Mouse (Mus musculus) ovary, postnatal 14 days (tissue): ENCODE measurements around the gene Ppp1r1a.

Experiments
- DNase-seq: peaks from one replicate; pipeline ENCODE4 v3.0.0; 2022; ENCODE audit warnings: low spot score

Gene Ppp1r1a

GRCm38 (mm10) chr15:103514119-103514518, 23.7 kb downstream of the Ppp1r1a start:
- peak; percentile 51 for DNase-seq

GRCm38 (mm10) chr15:103513621-103514031, 24.2 kb downstream of the Ppp1r1a start:
- DNase-seq = no peak

GRCm38 (mm10) chr15:103511652-103512051, 26.2 kb downstream of the Ppp1r1a start:
- DNase-seq = no peak

GRCm38 (mm10) chr15:103509317-103509716, 28.5 kb downstream of the Ppp1r1a start:
- no peak for DNase-seq

- DNase-seq = no peak
Measured at GRCm38 (mm10) chr15:103503660-103504059, 34.1 kb downstream of the Ppp1r1a start.

GRCm38 (mm10) chr15:103503251-103503600, 34.6 kb downstream of the Ppp1r1a start:
- DNase-seq = no peak

GRCm38 (mm10) chr15:103502435-103503250, 35.2 kb downstream of the Ppp1r1a start, which contains the start of gene Pde1b:
Gene Pde1b (plus strand): TSS chr15:103503034.
- DNase-seq = peak; percentile 33

- no peak for DNase-seq
Measured at GRCm38 (mm10) chr15:103501186-103501585, 36.6 kb downstream of the Ppp1r1a start.

GRCm38 (mm10) chr15:103500723-103501122, 37.1 kb downstream of the Ppp1r1a start:
- no peak for DNase-seq

GRCm38 (mm10) chr15:103498157-103498556, 39.6 kb downstream of the Ppp1r1a start:
- no peak for DNase-seq

GRCm38 (mm10) chr15:103496204-103497140, 41.3 kb downstream of the Ppp1r1a start:
- DNase-seq = no peak

GRCm38 (mm10) chr15:103488336-103488735, 49.5 kb downstream of the Ppp1r1a start:
- DNase-seq = no peak

- DNase-seq = no peak
Measured at GRCm38 (mm10) chr15:103486658-103487057, 51.1 kb downstream of the Ppp1r1a start.

- no peak for DNase-seq
Measured at GRCm38 (mm10) chr15:103485106-103485505, 52.7 kb downstream of the Ppp1r1a start.

- no peak for DNase-seq
Measured at GRCm38 (mm10) chr15:103484490-103484889, 53.3 kb downstream of the Ppp1r1a start.

- no peak for DNase-seq
Measured at GRCm38 (mm10) chr15:103482488-103482887, 55.3 kb downstream of the Ppp1r1a start.
